In the genomic region with DNA sequence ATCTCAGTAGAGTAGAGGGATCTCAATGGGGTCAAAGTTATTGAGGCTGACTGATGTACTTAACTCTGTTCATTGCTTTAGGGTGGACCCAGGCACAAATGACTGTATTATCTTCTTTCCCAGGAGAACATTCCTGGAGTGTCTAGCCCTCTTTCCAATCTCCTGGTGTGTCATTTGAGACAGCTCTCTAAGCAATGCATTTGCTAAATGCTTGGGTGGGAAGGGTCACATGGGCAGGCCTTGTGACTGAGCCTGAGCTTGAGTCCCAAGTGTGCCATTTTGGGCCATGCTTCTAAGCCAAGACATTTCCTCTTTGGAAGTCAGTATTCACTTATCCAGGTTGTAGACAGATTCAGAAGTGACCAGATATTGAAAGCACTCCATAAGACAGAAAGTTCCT, we compare ENCODE assay signal across 22 mouse cellular contexts. TPM values are rescaled to one million over a fixed set of nuclear protein-coding genes. Genes with fewer than 3 reads are reported as not detected.
DNase-seq lines count a peak whose midpoint lies in the region; ATAC-seq and TF ChIP-seq lines count a peak whose summit lies in the region.
"Had no signal": no experiment of that assay in that cellular context is flagged by ENCODE, and none has a peak within 500 bp of the region (broad histone marks: within the 10 kb centered on the region; RNA-seq: fewer than 3 reads in every experiment).

No protein-coding gene starts in this region.

- no peaks in the 10 kb centered on the region for H3K79me2 ChIP-seq in CH12.LX (replicated peaks; ENCODE audit: control insufficient read depth, extremely low read depth, insufficient read depth, poor library complexity, severe bottlenecking)

- H3K9me3 ChIP-seq in heart, embryonic 11.5 days (replicated peaks; ENCODE audit: control insufficient read depth, low read length), result no peaks in the 10 kb centered on the region
- H3K9me3 ChIP-seq in heart, embryonic 16.5 days (replicated peaks; ENCODE audit: control insufficient read depth, low read length), result no peaks in the 10 kb centered on the region
- H3K9me3 ChIP-seq in CH12.LX (replicated peaks; ENCODE audit: low read length), result no peaks in the 10 kb centered on the region
- no peaks in the 10 kb centered on the region for H3K9me3 ChIP-seq in midbrain, postnatal 0 days (ENCODE audit: low read length)
- H3K9me3 ChIP-seq: embryonic facial prominence, embryonic 10.5 days; forebrain, embryonic 10.5 days; forebrain, embryonic 15.5 days; hindbrain, embryonic 15.5 days had no signal

- dilution Hi-C loops in CH12.LX (cut with MboI; ENCODE audit: extremely low pct_ligation_motif_present, extremely low pct_unique_long_range_greater_than_20kb, low sequenced_read_pairs), result no loop called here

- peaks cover 22% of the 10 kb centered on the region for H3K4me1 ChIP-seq in heart, embryonic 11.5 days (ENCODE audit: control insufficient read depth, insufficient read depth, low read length)
- H3K4me1 ChIP-seq in heart, embryonic 16.5 days (ENCODE audit: control insufficient read depth, insufficient read depth, low read length), result peaks cover 31% of the 10 kb centered on the region
- H3K4me1 ChIP-seq in CH12.LX (ENCODE audit: control insufficient read depth in 1 of 2, insufficient read depth in 2 of 2), result peaks cover 20 to 60% of the 10 kb centered on the region in 2 experiments
- no peaks in the 10 kb centered on the region for H3K4me1 ChIP-seq in midbrain, postnatal 0 days (ENCODE audit: insufficient read depth, low read length)
- H3K4me1 ChIP-seq: forebrain, embryonic 15.5 days; hindbrain, embryonic 15.5 days had no signal

- no peak overlapping the region for H3K9ac ChIP-seq in heart, embryonic 11.5 days (ENCODE audit: low read depth, low read length)
- no peak overlapping the region for H3K9ac ChIP-seq in heart, embryonic 16.5 days (ENCODE audit: low read length)
- 0 out of 2 replicates have a peak overlapping the region, but pooled peaks have one; percentile 3 for H3K9ac ChIP-seq in CH12.LX (ENCODE audit: insufficient read depth, low read depth)
- H3K9ac ChIP-seq in midbrain, postnatal 0 days (replicated peaks; ENCODE audit: low read length, poor library complexity, severe bottlenecking), result no peak overlapping the region
- H3K9ac ChIP-seq: forebrain, embryonic 15.5 days; hindbrain, embryonic 15.5 days had no signal

- TF ChIP-seq EP300 in CH12.LX (IDR thresholded peaks at IDR 0.05; ENCODE audit: low read length), result no peak

- no peak for TF ChIP-seq CTCF in CH12.LX (conservative IDR thresholded peaks at IDR 0.05 in 1 of 2, IDR thresholded peaks at IDR 0.05 in 1 of 2; ENCODE audit: low read depth in 2 of 2, low read length in 2 of 2)
- TF ChIP-seq CTCF in midbrain, postnatal 0 days (IDR thresholded peaks at IDR 0.05), result no peak

- no peak overlapping the region for H3K4me3 ChIP-seq in heart, embryonic 11.5 days (ENCODE audit: low read depth, low read length)
- H3K4me3 ChIP-seq in heart, embryonic 16.5 days (ENCODE audit: low read length), result no peak overlapping the region
- no peak overlapping the region for H3K4me3 ChIP-seq in CH12.LX (replicated peaks in 1 of 3; ENCODE audit: low read depth in 2 of 3, low read length in 2 of 3, poor library complexity in 1 of 3)
- H3K4me3 ChIP-seq in midbrain, postnatal 0 days (ENCODE audit: low read depth, low read length), result no peak overlapping the region
- H3K4me3 ChIP-seq: embryonic facial prominence, embryonic 10.5 days; forebrain, embryonic 10.5 days; forebrain, embryonic 15.5 days; hindbrain, embryonic 15.5 days had no signal

- H3K36me3 ChIP-seq in heart, embryonic 11.5 days (ENCODE audit: control insufficient read depth, insufficient read depth, low read length), result peaks cover 2% of the 10 kb centered on the region; the same call in 1 of the 2 replicates
- peaks cover 11% of the 10 kb centered on the region for H3K36me3 ChIP-seq in heart, embryonic 16.5 days (ENCODE audit: control insufficient read depth, insufficient read depth)
- H3K36me3 ChIP-seq in CH12.LX (replicated peaks in 1 of 2; ENCODE audit: control insufficient read depth in 1 of 2, insufficient read depth in 1 of 2, low read length in 1 of 2), result peaks cover 4 to 46% of the 10 kb centered on the region in 2 experiments
- no peaks in the 10 kb centered on the region for H3K36me3 ChIP-seq in midbrain, postnatal 0 days (ENCODE audit: insufficient read depth, low read length)
- H3K36me3 ChIP-seq: forebrain, embryonic 15.5 days; hindbrain, embryonic 15.5 days had no signal

- no peak for ATAC-seq in heart, embryonic 11.5 days (replicated peaks; ENCODE audit: insufficient number of reproducible peaks, low FRiP score, low TSS enrichment)
- no peak for ATAC-seq in heart, embryonic 16.5 days (replicated peaks; ENCODE audit: extremely low read depth, insufficient read depth, low FRiP score)
- no peak for ATAC-seq in inflammation-experienced regulatory T-cells, adult 6 months
- ATAC-seq in midbrain, postnatal 0 days (ENCODE audit: low FRiP score), result no peak
- ATAC-seq: activated CD4-positive, CD25-positive, alpha-beta regulatory T cell, adult 4 months; forebrain, embryonic 15.5 days had no signal

- in situ Hi-C loops in CH12.LX (cut with MboI; ENCODE audit: low pct_ligation_motif_present, low pct_unique_long_range_greater_than_20kb, low sequenced_read_pairs), result loop anchor here (10.0 kb wide), 1 partner anchor 77 kb away; no protein-coding TSS in a partner anchor

- TF ChIP-seq RAD21 in CH12.LX (IDR thresholded peaks at IDR 0.05; ENCODE audit: low read depth, low read length), result no peak

- H3K27me3 ChIP-seq in heart, embryonic 11.5 days (ENCODE audit: control insufficient read depth, insufficient read depth, low read length), result no peaks in the 10 kb centered on the region
- no peaks in the 10 kb centered on the region for H3K27me3 ChIP-seq in heart, embryonic 16.5 days (ENCODE audit: control insufficient read depth, insufficient read depth, low read length)
- H3K27me3 ChIP-seq in CH12.LX (replicated peaks), result no peaks in the 10 kb centered on the region
- no peaks in the 10 kb centered on the region for H3K27me3 ChIP-seq in midbrain, postnatal 0 days (ENCODE audit: insufficient read depth, low read length)
- H3K27me3 ChIP-seq: forebrain, embryonic 15.5 days; hindbrain, embryonic 15.5 days had no signal

- no peak overlapping the region for H3K27ac ChIP-seq in heart, embryonic 11.5 days (ENCODE audit: low read depth, low read length)
- peak overlapping the region; percentile 11; the same call in 1 of the 2 replicates for H3K27ac ChIP-seq in heart, embryonic 16.5 days (ENCODE audit: low read length)
- H3K27ac ChIP-seq in CH12.LX (ENCODE audit: insufficient read depth, low read depth), result 0 out of 2 replicates have a peak overlapping the region, but pooled peaks have one; percentile 66
- H3K27ac ChIP-seq in midbrain, postnatal 0 days (ENCODE audit: low read depth, low read length), result no peak overlapping the region
- H3K27ac ChIP-seq: embryonic facial prominence, embryonic 10.5 days; forebrain, embryonic 10.5 days; forebrain, embryonic 15.5 days; hindbrain, embryonic 15.5 days had no signal

- TF ChIP-seq POLR2A in CH12.LX (IDR thresholded peaks at IDR 0.05; ENCODE audit: low read depth, low read length), result no peak

- peak; percentile 87 for DNase-seq in heart, adult 11 months
- DNase-seq in heart, postnatal 4 days, result no peak
- no peak for DNase-seq in CH12.LX (ENCODE audit: extremely low read depth)
- peak; percentile 82 for DNase-seq in ZHBTc4 (ENCODE audit: low read depth, low spot score)
- DNase-seq in midbrain, postnatal 0 days (ENCODE audit: low spot score), result no peak
- DNase-seq: adrenal gland, adult 2 months; adrenal gland, postnatal 25 days; cerebellum, postnatal 10 days; gastrocnemius, postnatal 36 days; kidney, adult 18-20 months had no signal

- no peak overlapping the region for H3K4me2 ChIP-seq in heart, embryonic 11.5 days
- H3K4me2 ChIP-seq in heart, embryonic 16.5 days (ENCODE audit: low read depth, low read length), result no peak overlapping the region
- peak overlapping the region; percentile 26; the same call in 1 of the 2 replicates for H3K4me2 ChIP-seq in CH12.LX (ENCODE audit: insufficient read depth, low read depth, poor library complexity, severe bottlenecking)
- H3K4me2 ChIP-seq in midbrain, postnatal 0 days (ENCODE audit: low read depth, low read length, poor library complexity, severe bottlenecking), result no peak overlapping the region
- H3K4me2 ChIP-seq: forebrain, embryonic 15.5 days; hindbrain, embryonic 15.5 days had no signal

RNA-seq across cellular contexts. Expression of a gene that starts 6.5 kb away (rescaled TPM):
- polyA plus RNA-seq in heart, embryonic 11.5 days (2014; fragmentation: Nextera tagmentation; extraction: Ambion mirVana), result 6.1 and 6.5 TPM in 2 replicates
- polyA plus RNA-seq in heart, embryonic 16.5 days (2015; fragmentation: Nextera tagmentation; extraction: Ambion mirVana), result 9.2 and 12.4 TPM in 2 replicates
- total RNA-seq in heart, postnatal 4 days (2021), result 1 to 10 TPM; 6.3 to 8.1 TPM
- 9.2 and 9.3 TPM in 2 replicates for total RNA-seq in CH12.LX (2012; rRNA removed)
- total RNA-seq in CH12.LX (2014; rRNA removed), result 7.4 and 7.8 TPM in 2 replicates
- 5.9 and 9.2 TPM in 2 replicates for polyA plus RNA-seq in CH12.LX (2012; ENCODE audit: insufficient read length, low read depth)
- 10 to 100 TPM in 2 of 3 experiments, 1 to 10 TPM in 1; 8.4 to 12.4 (median 10.2) TPM for polyA plus RNA-seq in inflammation-experienced regulatory T-cells, adult 6 months (2017; shearing (Covaris generic))
- 3.7 and 12.1 TPM in 2 replicates for total RNA-seq in midbrain, postnatal 0 days (2014; rRNA removed)
- polyA plus RNA-seq in midbrain, postnatal 0 days (2015; fragmentation: Nextera tagmentation; extraction: Ambion mirVana), result 2.8 and 3.1 TPM in 2 replicates

RNA-seq across cellular contexts. Expression of a gene that starts 17.6 kb away (rescaled TPM):
- polyA plus RNA-seq in heart, embryonic 11.5 days (2014; fragmentation: Nextera tagmentation; extraction: Ambion mirVana), result 16.0 and 18.8 TPM in 2 replicates
- polyA plus RNA-seq in heart, embryonic 16.5 days (2015; fragmentation: Nextera tagmentation; extraction: Ambion mirVana), result 22.7 and 24.7 TPM in 2 replicates
- total RNA-seq in heart, postnatal 4 days (2021), result 10 to 100 TPM; 22.1 to 23.6 TPM
- total RNA-seq in CH12.LX (2012; rRNA removed) (34.7 and 39.0 TPM in 2 replicates), CH12.LX (2014; rRNA removed) (15.7 and 17.8 TPM in 2 replicates)
- 31.5 and 38.5 TPM in 2 replicates for polyA plus RNA-seq in CH12.LX (2012; ENCODE audit: insufficient read length, low read depth)
- 10 to 100 TPM; 34.8 to 45.1 (median 41.8) TPM for polyA plus RNA-seq in inflammation-experienced regulatory T-cells, adult 6 months (2017; shearing (Covaris generic))
- total RNA-seq in midbrain, postnatal 0 days (2014; rRNA removed), result 18.5 and 27.8 TPM in 2 replicates
- polyA plus RNA-seq in midbrain, postnatal 0 days (2015; fragmentation: Nextera tagmentation; extraction: Ambion mirVana), result 22.8 and 23.2 TPM in 2 replicates

RNA-seq across cellular contexts. Expression of a gene that starts 36.8 kb away (rescaled TPM):
- polyA plus RNA-seq in heart, embryonic 11.5 days (2014; fragmentation: Nextera tagmentation; extraction: Ambion mirVana), result 77.7 and 77.9 TPM in 2 replicates
- polyA plus RNA-seq in heart, embryonic 16.5 days (2015; fragmentation: Nextera tagmentation; extraction: Ambion mirVana), result 65.5 and 69.9 TPM in 2 replicates
- total RNA-seq in heart, postnatal 4 days (2021), result 10 to 100 TPM; 56.1 to 59.3 TPM
- total RNA-seq in CH12.LX (2012; rRNA removed) (17.0 and 24.3 TPM in 2 replicates), CH12.LX (2014; rRNA removed) (36.3 and 37.5 TPM in 2 replicates)
- polyA plus RNA-seq in CH12.LX (2012; ENCODE audit: insufficient read length, low read depth), result 22.1 and 27.7 TPM in 2 replicates
- 10 to 100 TPM; 17.7 to 20.9 (median 19.0) TPM for polyA plus RNA-seq in inflammation-experienced regulatory T-cells, adult 6 months (2017; shearing (Covaris generic))
- 25.9 and 40.0 TPM in 2 replicates for total RNA-seq in midbrain, postnatal 0 days (2014; rRNA removed)
- polyA plus RNA-seq in midbrain, postnatal 0 days (2015; fragmentation: Nextera tagmentation; extraction: Ambion mirVana), result 37.8 and 38.7 TPM in 2 replicates

RNA-seq across cellular contexts. Expression of a gene that starts 40.6 kb away (rescaled TPM):
- polyA plus RNA-seq in heart, embryonic 11.5 days (2014; fragmentation: Nextera tagmentation; extraction: Ambion mirVana), result 0.28 and 0.34 TPM in 2 replicates
- 0.19 TPM in 1 of 2 replicates, not detected in the other for polyA plus RNA-seq in heart, embryonic 16.5 days (2015; fragmentation: Nextera tagmentation; extraction: Ambion mirVana)
- 1 to 10 TPM in 1 of 2 experiments, under 1 TPM in 1; 0.60 to 1.2 TPM for total RNA-seq in heart, postnatal 4 days (2021)
- 0.17 TPM in 1 of 2 replicates, not detected in the other for total RNA-seq in CH12.LX (2012; rRNA removed)
- total RNA-seq in CH12.LX (2014; rRNA removed), result not detected in 2 replicates
- 0.30 and 0.52 TPM in 2 replicates for polyA plus RNA-seq in CH12.LX (2012; ENCODE audit: insufficient read length, low read depth)
- 1 to 10 TPM in 1 of 3 experiments, not detected in 2; 1.0 TPM for polyA plus RNA-seq in inflammation-experienced regulatory T-cells, adult 6 months (2017; shearing (Covaris generic))
- 0.49 and 1.2 TPM in 2 replicates for total RNA-seq in midbrain, postnatal 0 days (2014; rRNA removed)
- 0.87 and 0.93 TPM in 2 replicates for polyA plus RNA-seq in midbrain, postnatal 0 days (2015; fragmentation: Nextera tagmentation; extraction: Ambion mirVana)
- total RNA-seq: ES-E14 had no signal
- polyA plus RNA-seq: C2C12; embryonic facial prominence, embryonic 14.5 days; kidney, embryonic 14.5 days had no signal

Comparison
In these comparisons a context has a peak if more than half of its experiments do, and no peak if none do; other contexts are left out.
1. DNase-seq: peak in heart, adult 11 months (single experiment) and ZHBTc4 (single experiment); none in heart, postnatal 4 days (single experiment), CH12.LX (single experiment) and midbrain, postnatal 0 days (single experiment).
2. H3K27ac ChIP-seq: peak in heart, embryonic 16.5 days (single experiment) and CH12.LX (single experiment); none in heart, embryonic 11.5 days (single experiment) and midbrain, postnatal 0 days (single experiment).